Mouse (Mus musculus) R1 (cell line): ENCODE measurements around the gene Rab6b.
A peak's percentile ranks its signal among the peaks of the same experiment; 100 is the strongest.

Source experiments
- DNase-seq: peaks from one replicate; pipeline ENCODE4 v3.0.0-alpha.2; 2018; ENCODE audit warnings: low read depth, low spot score

The Rab6b gene

GRCm38 (mm10) chr9:103141266-103141665 is 29.7 kb downstream of the Rab6b start:
- no peak for DNase-seq

- no peak for DNase-seq
Measured at GRCm38 (mm10) chr9:103143881-103144280, 32.3 kb downstream of the Rab6b start.

- DNase-seq: no peak
Measured at GRCm38 (mm10) chr9:103145351-103145750, 33.8 kb downstream of the Rab6b start.

- DNase-seq: no peak
Measured at GRCm38 (mm10) chr9:103146257-103146656, 34.7 kb downstream of the Rab6b start.

GRCm38 (mm10) chr9:103146703-103147102 is 35.1 kb downstream of the Rab6b start:
- DNase-seq: peak; percentile 89

GRCm38 (mm10) chr9:103147103-103147502 is 35.5 kb downstream of the Rab6b start:
- DNase-seq: no peak

GRCm38 (mm10) chr9:103149074-103149799 is 37.6 kb downstream of the Rab6b start:
- no peak for DNase-seq

- DNase-seq: no peak
Measured at GRCm38 (mm10) chr9:103153286-103153685, 41.7 kb downstream of the Rab6b start.

GRCm38 (mm10) chr9:103154568-103154967 is 43.0 kb downstream of the Rab6b start:
- peak; percentile 78 for DNase-seq

- DNase-seq: peak; percentile 82
Measured at GRCm38 (mm10) chr9:103155158-103155557, 43.6 kb downstream of the Rab6b start.

GRCm38 (mm10) chr9:103163806-103164205 is 52.2 kb downstream of the Rab6b start:
- DNase-seq: no peak

- DNase-seq: no peak
Measured at GRCm38 (mm10) chr9:103168046-103168445, 56.5 kb downstream of the Rab6b start.

- no peak for DNase-seq
Measured at GRCm38 (mm10) chr9:103168771-103169170, 57.2 kb downstream of the Rab6b start.

GRCm38 (mm10) chr9:103174771-103175519 is 63.4 kb downstream of the Rab6b start:
- peak; percentile 88 for DNase-seq

GRCm38 (mm10) chr9:103175692-103176091 is 64.1 kb downstream of the Rab6b start:
- peak; percentile 35 for DNase-seq

GRCm38 (mm10) chr9:103180303-103180702 is 68.7 kb downstream of the Rab6b start:
- no peak for DNase-seq

GRCm38 (mm10) chr9:103180807-103181565 is 69.4 kb downstream of the Rab6b start:
- DNase-seq: peak; percentile 91

- DNase-seq: no peak
Measured at GRCm38 (mm10) chr9:103181886-103182285, 70.3 kb downstream of the Rab6b start.

- peak; percentile 93 for DNase-seq
Measured at GRCm38 (mm10) chr9:103184855-103185254, 73.3 kb downstream of the Rab6b start.

- no peak for DNase-seq
Measured at GRCm38 (mm10) chr9:103185946-103186345, 74.4 kb downstream of the Rab6b start.

- no peak for DNase-seq
Measured at GRCm38 (mm10) chr9:103186747-103187146, 75.2 kb downstream of the Rab6b start.

GRCm38 (mm10) chr9:103188416-103188815 is 76.8 kb downstream of the Rab6b start:
- DNase-seq: no peak
